Mouse (Mus musculus) neural tube, embryonic 11.5 days (tissue): ENCODE results near the gene Trim28. TPM values are rescaled to one million over a fixed set of nuclear protein-coding genes. Genes with fewer than 3 reads are reported as not detected.
"Not testable (repeated sequence)": the region's sequence is repeated elsewhere in the genome, so short reads cannot be mapped to it uniquely, and the experiment has no call there.

ENCODE experiments used
- ATAC-seq: fragments of 200-750 bp; cut with Nextera tagmentation; 2 replicates; pipeline ENCODE4 v1.8.0; 2017; ENCODE audit warnings: moderate number of reproducible peaks, mild to moderate bottlenecking, moderate TSS enrichment, moderate library complexity; ENCODE audit not compliant: insufficient read depth, low FRiP score, low TSS enrichment
- DNase-seq: peaks from one replicate; pipeline ENCODE4 v3.0.0-alpha.2; 2015; ENCODE audit warnings: low spot score
- H3K27ac ChIP-seq: fragments of 300-500 bp; sonication (generic); 2 replicates; pipeline ENCODE4 v1.5.1; 2014; ENCODE audit warnings: low read depth, mild to moderate bottlenecking, low read length
- H3K27me3 ChIP-seq: fragments of 300-500 bp; sonication (generic); 2 replicates; pipeline ENCODE4 v1.6.1; 2014; ENCODE audit warnings: mild to moderate bottlenecking, low read length, mixed read lengths; ENCODE audit not compliant: control insufficient read depth, insufficient read depth
- H3K36me3 ChIP-seq: fragments of 300-500 bp; sonication (generic); 2 replicates; pipeline ENCODE4 v1.6.1; 2014; ENCODE audit warnings: mild to moderate bottlenecking, low read length, moderate library complexity, mixed read lengths; ENCODE audit not compliant: control insufficient read depth, insufficient read depth
- H3K4me1 ChIP-seq: fragments of 300-500 bp; sonication (generic); 2 replicates; pipeline ENCODE4 v1.6.1; 2014; ENCODE audit warnings: low read length, mixed read lengths; ENCODE audit not compliant: control insufficient read depth, insufficient read depth
- H3K4me2 ChIP-seq: fragments of 300-500 bp; sonication (generic); 2 replicates; pipeline ENCODE4 v1.6.1; 2014; ENCODE audit warnings: low read depth, mild to moderate bottlenecking, moderate library complexity
- H3K4me3 ChIP-seq: fragments of 300-500 bp; sonication (generic); 2 replicates; pipeline ENCODE4 v1.5.1; 2014; ENCODE audit warnings: low read depth, low read length
- H3K9ac ChIP-seq: fragments of 300-500 bp; sonication (generic); 2 replicates; pipeline ENCODE4 v1.6.1; 2014; ENCODE audit warnings: mild to moderate bottlenecking, low read length
- H3K9me3 ChIP-seq: fragments of 300-500 bp; sonication (generic); 2 replicates; pipeline ENCODE4 v1.6.1; 2016; ENCODE audit warnings: low read length; ENCODE audit not compliant: control insufficient read depth
- WGBS: fragments of 180-500 bp; shearing (Covaris S2); extraction: QIAGEN DNeasy Blood & Tissue Kit; methylation state at CpG from one replicate; pipeline ENCODE4 v1.1.7; 2014; 5-methylcytosine and 5-hydroxymethylcytosine counted together
- polyA plus RNA-seq: library from polyadenylated mRNA; unstranded; fragments of >200 nt; fragmentation: Nextera tagmentation; extraction: Ambion mirVana; gene quantifications from 2 replicates; pipeline ENCODE4 v1.2.1, GENCODE M21; 2014

The Trim28 gene
- polyA plus RNA-seq, 1 experiment from 2014 or later, result 523 TPM

- H3K27ac ChIP-seq, result no peak overlapping the region
- H3K9ac ChIP-seq, result peak overlapping the region; percentile 49
- DNase-seq (no peak), ATAC-seq (no peak)
- no peaks in the 10 kb centered on the region for H3K27me3 ChIP-seq
- H3K36me3 ChIP-seq, result no peaks in the 10 kb centered on the region
- H3K4me1 ChIP-seq, result no peaks in the 10 kb centered on the region
- WGBS, result 3% methylated on average over 15 of the region's 15 CpGs
- peak overlapping the region; percentile 39 for H3K4me2 ChIP-seq
- peak overlapping the region; percentile 49 for H3K4me3 ChIP-seq
- no peaks in the 10 kb centered on the region for H3K9me3 ChIP-seq
Observed at GRCm38 (mm10) chr7:13053961-13054286, 55.0 kb downstream of the Trim28 start.

GRCm38 (mm10) chr7:13054287-13055010, 55.5 kb downstream of the Trim28 start, which contains the start of gene Mzf1:
Gene Mzf1, minus strand, starts transcription at chr7:13054764.
- ATAC-seq, result peak; percentile 94

GRCm38 (mm10) chr7:13056913-13057700, 58.2 kb downstream of the Trim28 start:
- 69% methylated on average over 8 of the region's 8 CpGs for WGBS
- H3K27me3 ChIP-seq, result no peaks in the 10 kb centered on the region
- DNase-seq, result no peak
- no peaks in the 10 kb centered on the region for H3K4me1 ChIP-seq
- no peaks in the 10 kb centered on the region for H3K9me3 ChIP-seq
- H3K36me3 ChIP-seq, result no peaks in the 10 kb centered on the region
- H3K27ac ChIP-seq, result no peak overlapping the region
- no peak overlapping the region for H3K4me3 ChIP-seq
- no peak for ATAC-seq
- no peak overlapping the region for H3K9ac ChIP-seq
- H3K4me2 ChIP-seq, result no peak overlapping the region

More at GRCm38 (mm10) chr7:13054287-13055010, 55.5 kb downstream of the Trim28 start, which contains the start of gene Mzf1:
- H3K4me1 ChIP-seq, result no peaks in the 10 kb centered on the region
- H3K9me3 ChIP-seq, result no peaks in the 10 kb centered on the region
- H3K36me3 ChIP-seq, result no peaks in the 10 kb centered on the region
- peak within 1 kb of the TSS; percentile 49 for H3K9ac ChIP-seq
- DNase-seq, result peak; percentile 96
- WGBS, result under 1% methylated on average over 41 of the region's 41 CpGs
- H3K4me2 ChIP-seq, result peak within 1 kb of the TSS; percentile 39
- H3K4me3 ChIP-seq, result peak within 1 kb of the TSS; percentile 49
- H3K27ac ChIP-seq, result peak within 1 kb of the TSS; percentile 77
- no peaks in the 10 kb centered on the region for H3K27me3 ChIP-seq

GRCm38 (mm10) chr7:13059536-13059935, 60.6 kb downstream of the Trim28 start:
- DNase-seq (no peak), ATAC-seq (no peak)
- Histone ChIP-seq H3K27ac (no peak overlapping the region), H3K27me3 (no peaks in the 10 kb centered on the region), H3K4me1 (no peaks in the 10 kb centered on the region), H3K4me2 (no peak overlapping the region), H3K36me3 (no peaks in the 10 kb centered on the region), H3K4me3 (no peak overlapping the region), H3K9ac (no peak overlapping the region), H3K9me3 (no peaks in the 10 kb centered on the region)
- WGBS, result 86% methylated on average over 9 of the region's 9 CpGs

GRCm38 (mm10) chr7:13063399-13063798, 64.5 kb downstream of the Trim28 start:
- 65% methylated on average over 2 of the region's 2 CpGs for WGBS
- not testable (repeated sequence) for H3K4me2 ChIP-seq, H3K9me3 ChIP-seq, H3K4me3 ChIP-seq, H3K9ac ChIP-seq, ATAC-seq, H3K27ac ChIP-seq, H3K4me1 ChIP-seq, H3K27me3 ChIP-seq, DNase-seq, H3K36me3 ChIP-seq

GRCm38 (mm10) chr7:13072293-13072692, 73.4 kb downstream of the Trim28 start:
- Histone ChIP-seq H3K4me3 (no peak overlapping the region), H3K4me2 (no peak overlapping the region), H3K4me1 (no peaks in the 10 kb centered on the region), H3K9me3 (no peaks in the 10 kb centered on the region), H3K27ac (no peak overlapping the region), H3K36me3 (no peaks in the 10 kb centered on the region), H3K27me3 (no peaks in the 10 kb centered on the region), H3K9ac (no peak overlapping the region)
- DNase-seq (no peak), ATAC-seq (no peak)
- WGBS, result 56% methylated on average over 5 of the region's 5 CpGs

Other genes starting within 250 kb of the Trim28 start
- gene Zscan18, start 195.5 kb upstream of the Trim28 start, polyA plus RNA-seq, result 12.5 and 13.9 TPM in 2 replicates
- 19.2 and 19.9 TPM in 2 replicates for gene Zfp329, start 180.3 kb upstream of the Trim28 start, polyA plus RNA-seq
- 29.4 and 32.7 TPM in 2 replicates for gene Zfp110, start 164.4 kb upstream of the Trim28 start, polyA plus RNA-seq
- 7.0 and 8.1 TPM in 2 replicates for gene Zfp128, start 117.9 kb upstream of the Trim28 start, polyA plus RNA-seq
- 18.3 and 19.7 TPM in 2 replicates for gene Zscan22, start 101.3 kb upstream of the Trim28 start, polyA plus RNA-seq
- 910 and 930 TPM in 2 replicates for gene Rps5, start 76.8 kb upstream of the Trim28 start, polyA plus RNA-seq
- gene Rnf225, start 71.7 kb upstream of the Trim28 start, polyA plus RNA-seq, result 0.61 and 0.66 TPM in 2 replicates
- gene Zfp324, start 33.3 kb upstream of the Trim28 start, polyA plus RNA-seq, result 9.8 and 10.3 TPM in 2 replicates
- gene Zfp446, start 21.3 kb upstream of the Trim28 start, polyA plus RNA-seq, result 7.1 and 8.2 TPM in 2 replicates
- gene Slc27a5, start 922 bp upstream of the Trim28 start, polyA plus RNA-seq, result not detected in 2 replicates
- 30.7 and 33.5 TPM in 2 replicates for gene Zbtb45, start 10.9 kb downstream of the Trim28 start, polyA plus RNA-seq
- 120 and 126 TPM in 2 replicates for gene Chmp2a, start 35.7 kb downstream of the Trim28 start, polyA plus RNA-seq
- 189 and 194 TPM in 2 replicates for gene Ube2m, start 39.2 kb downstream of the Trim28 start, polyA plus RNA-seq
- 1.7 and 2.2 TPM in 2 replicates for gene Mzf1, start 55.6 kb downstream of the Trim28 start, polyA plus RNA-seq
- gene Vmn1r85, start 96.1 kb downstream of the Trim28 start, polyA plus RNA-seq, result not detected in 2 replicates
- gene Vmn1r86, start 120.8 kb downstream of the Trim28 start, polyA plus RNA-seq, result not detected in 2 replicates
- gene Vmn1r87, start 141.0 kb downstream of the Trim28 start, polyA plus RNA-seq, result not detected in 2 replicates
- not detected in 2 replicates for gene Vmn1r88, start 160.5 kb downstream of the Trim28 start, polyA plus RNA-seq
- gene Vmn1r89, start 213.9 kb downstream of the Trim28 start, polyA plus RNA-seq, result not detected in 2 replicates